ENCODE assay signal across 9 mouse cellular contexts in genomic region chr3:115682328-115683088, GRCm38 (mm10). TPM values are rescaled to one million over a fixed set of nuclear protein-coding genes. Genes with fewer than 3 reads are reported as not detected.
DNase-seq lines count a peak whose midpoint lies in the region; ATAC-seq lines count a peak whose summit lies in the region.
"Had no signal": no experiment of that assay in that cellular context is flagged by ENCODE, and none has a peak within 500 bp of the region (broad histone marks: within the 10 kb centered on the region; RNA-seq: fewer than 3 reads in every experiment).

No protein-coding gene starts in this region.

- no peaks in the 10 kb centered on the region for H3K27me3 ChIP-seq in megakaryocyte, embryonic 14.5 days (replicated peaks)
- H3K27me3 ChIP-seq in forebrain, embryonic 11.5 days (ENCODE audit: control insufficient read depth, insufficient read depth, low read length): no peaks in the 10 kb centered on the region
- H3K27me3 ChIP-seq in midbrain, embryonic 10.5 days (ENCODE audit: low read depth, poor library complexity, severe bottlenecking): no peaks in the 10 kb centered on the region
- H3K27me3 ChIP-seq: heart, embryonic 13.5 days had no signal

- H3K27ac ChIP-seq in forebrain, embryonic 11.5 days (ENCODE audit: low read depth, low read length): no peak overlapping the region
- H3K27ac ChIP-seq in midbrain, embryonic 10.5 days (replicated peaks): no peak overlapping the region
- H3K27ac ChIP-seq: heart, embryonic 13.5 days had no signal

- H3K4me2 ChIP-seq in forebrain, embryonic 11.5 days (ENCODE audit: low read depth, low read length, severe bottlenecking): no peak overlapping the region
- H3K4me2 ChIP-seq: heart, embryonic 13.5 days had no signal

- H3K9me3 ChIP-seq in megakaryocyte, embryonic 14.5 days: no peaks in the 10 kb centered on the region
- no peaks in the 10 kb centered on the region for H3K9me3 ChIP-seq in forebrain, embryonic 11.5 days (ENCODE audit: control insufficient read depth, low read length)
- no peaks in the 10 kb centered on the region for H3K9me3 ChIP-seq in midbrain, embryonic 10.5 days (replicated peaks)
- H3K9me3 ChIP-seq: heart, embryonic 13.5 days had no signal

- no peak for ATAC-seq in forebrain, embryonic 11.5 days (replicated peaks; ENCODE audit: low FRiP score)

- H3K4me3 ChIP-seq in megakaryocyte, embryonic 14.5 days (replicated peaks): peak overlapping the region; percentile 81
- H3K4me3 ChIP-seq in forebrain, embryonic 11.5 days (ENCODE audit: low read depth, low read length): no peak overlapping the region
- no peak overlapping the region for H3K4me3 ChIP-seq in midbrain, embryonic 10.5 days
- H3K4me3 ChIP-seq: heart, embryonic 13.5 days had no signal

- DNase-seq in 416B (ENCODE audit: low read depth): peak; percentile 70
- peak; percentile 9 for DNase-seq in adrenal gland, postnatal 10 days
- DNase-seq in kidney, adult 9 months: peak; percentile 45
- no peak for DNase-seq in forebrain, embryonic 11.5 days (ENCODE audit: low spot score)
- no peak for DNase-seq in cerebellum, postnatal 14 days
- no peak for DNase-seq in midbrain, embryonic 10.5 days (ENCODE audit: low spot score)
- no peak for DNase-seq in urinary bladder, postnatal 25 days (ENCODE audit: low spot score)

- peaks cover 77% of the 10 kb centered on the region for H3K4me1 ChIP-seq in megakaryocyte, embryonic 14.5 days
- no peaks in the 10 kb centered on the region for H3K4me1 ChIP-seq in forebrain, embryonic 11.5 days (replicated peaks; ENCODE audit: control insufficient read depth, insufficient read depth, low read length)
- peaks cover 8% of the 10 kb centered on the region; the same call in 1 of the 2 replicates for H3K4me1 ChIP-seq in midbrain, embryonic 10.5 days

- peaks cover 9% of the 10 kb centered on the region for H3K36me3 ChIP-seq in megakaryocyte, embryonic 14.5 days (replicated peaks; ENCODE audit: low read length)
- H3K36me3 ChIP-seq in forebrain, embryonic 11.5 days (ENCODE audit: control insufficient read depth, insufficient read depth, low read length): no peaks in the 10 kb centered on the region
- no peaks in the 10 kb centered on the region for H3K36me3 ChIP-seq in midbrain, embryonic 10.5 days
- H3K36me3 ChIP-seq: heart, embryonic 13.5 days had no signal

- WGBS in forebrain, embryonic 11.5 days: 83% methylated on average over 14 of the region's 14 CpGs
- WGBS in midbrain, embryonic 10.5 days: 76% methylated on average over 14 of the region's 14 CpGs

- H3K9ac ChIP-seq in forebrain, embryonic 11.5 days (ENCODE audit: low read length): no peak overlapping the region
- H3K9ac ChIP-seq: heart, embryonic 13.5 days had no signal

RNA-seq across cellular contexts. Expression of gene S1pr1, which starts 32.4 kb away (rescaled TPM):
- total RNA-seq in adrenal gland, postnatal 10 days (2021): 10 to 100 TPM; 41.8 to 65.7 TPM
- polyA plus RNA-seq in megakaryocyte, embryonic 14.5 days (2012; ENCODE audit: insufficient read depth, low replicate concordance): 2.3 TPM in 1 of 2 replicates, not detected in the other
- 35.3 and 35.9 TPM in 2 replicates for polyA plus RNA-seq in forebrain, embryonic 11.5 days (2014; fragmentation: Nextera tagmentation; extraction: Ambion mirVana)
- polyA plus RNA-seq in midbrain, embryonic 10.5 days (2016; fragmentation: Nextera tagmentation; extraction: Ambion mirVana): 13.4 and 14.9 TPM in 2 replicates

Comparison
In these comparisons a context has a peak if more than half of its experiments do, and no peak if none do; other contexts are left out.
1. DNase-seq: peak in 416B (single experiment), adrenal gland, postnatal 10 days (single experiment) and kidney, adult 9 months (single experiment); none in forebrain, embryonic 11.5 days (single experiment), cerebellum, postnatal 14 days (0 of 2), midbrain, embryonic 10.5 days (single experiment) and urinary bladder, postnatal 25 days (single experiment).